Mouse (Mus musculus) liver, adult 2 months (tissue): ENCODE data around the gene Dnmt3a.

Experiments used
- CTCF ChIP-seq: fragments of 200-500 bp; IDR thresholded peaks from 2 replicates; pipeline ENCODE4 v1.5.1; 2011; ENCODE audit warnings: low read depth, low read length, control low read depth
- POLR2A ChIP-seq: fragments of 200-500 bp; IDR thresholded peaks from 2 replicates; pipeline ENCODE4 v1.6.1; 2011; ENCODE audit warnings: low read length, control low read depth; ENCODE audit not compliant: insufficient read depth; ENCODE audit errors: extremely low read depth

- TF ChIP-seq CTCF (no peak), POLR2A (no peak)
Observed at GRCm38 (mm10) chr12:3764191-3764804, 41.5 kb upstream of the Dnmt3a start.
